Mouse (Mus musculus): ENCODE measurements around the gene Mtfr1l. TPM values are rescaled to one million over a fixed set of nuclear protein-coding genes. Genes with fewer than 3 reads are reported as not detected.
A peak's percentile ranks its signal among the peaks of the same experiment; 100 is the strongest.

Mtfr1l gene
- polyA plus RNA-seq (2015; fragmentation: Nextera tagmentation; extraction: Ambion mirVana), result 53.7 and 59.2 TPM in 2 replicates

DNA sequence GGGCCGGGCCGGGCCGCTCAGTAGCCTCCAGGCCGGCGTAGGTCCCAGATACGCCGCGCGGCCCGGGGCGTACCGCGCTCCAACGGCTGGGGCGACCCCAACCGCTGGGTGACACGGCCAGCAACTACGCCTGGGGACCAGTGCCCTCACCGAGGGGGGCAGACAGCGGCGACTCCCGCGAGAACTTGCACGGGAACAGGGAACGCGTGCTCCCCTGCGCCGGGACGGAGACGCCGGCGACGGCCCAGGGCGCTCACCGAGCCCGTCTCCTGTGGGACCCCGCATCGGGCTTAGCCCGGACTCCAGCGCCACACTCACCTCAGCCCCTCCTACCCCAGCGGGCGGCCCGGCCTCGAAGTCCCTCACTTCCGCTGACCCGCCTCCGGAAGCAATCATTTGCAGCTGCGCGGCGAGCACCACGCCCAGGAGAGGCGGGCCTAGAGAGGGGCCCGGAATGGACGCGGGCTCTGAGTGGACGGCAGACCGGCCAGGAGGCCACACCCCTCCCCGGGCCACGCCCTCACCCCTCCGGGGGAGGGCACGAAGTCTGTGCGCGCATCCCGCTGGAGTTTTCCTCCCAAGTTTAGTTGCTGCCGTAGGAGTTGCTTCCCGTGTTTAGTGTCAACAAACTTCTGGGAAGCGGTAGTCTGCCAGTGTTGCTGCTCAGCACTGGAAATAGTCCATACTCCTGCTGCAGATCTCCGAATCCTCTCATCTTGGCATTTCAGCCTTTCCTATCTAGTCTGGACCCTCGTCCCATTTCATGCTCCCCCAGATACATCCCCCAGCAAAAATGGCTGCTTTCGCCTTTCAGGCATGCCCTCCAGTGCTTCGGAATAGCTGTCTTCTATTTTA is at the start of gene Mtfr1l:
Gene Mtfr1l (minus strand): TSS at position 456 of the 855 bp plus-strand sequence.
- peak within 1 kb of the TSS; percentile 100 for H3K4me2 ChIP-seq
- WGBS (ENCODE audit: insufficient replicate concordance), result under 1% methylated on average over 71 of the region's 71 CpGs
- peak within 1 kb of the TSS; percentile 94 for H3K9ac ChIP-seq
- ATAC-seq (ENCODE audit: low read depth), result peak; percentile 96
- peaks cover 20% of the 10 kb centered on the region for H3K36me3 ChIP-seq
- peaks cover 37% of the 10 kb centered on the region for H3K4me1 ChIP-seq (replicated peaks)
- peak; percentile 98 for DNase-seq
- peak within 1 kb of the TSS; percentile 98 for H3K4me3 ChIP-seq (replicated peaks)
- H3K9me3 ChIP-seq (replicated peaks), result no peaks in the 10 kb centered on the region
- H3K27me3 ChIP-seq, result no peaks in the 10 kb centered on the region
- peak within 1 kb of the TSS; percentile 89 for H3K27ac ChIP-seq

DNA sequence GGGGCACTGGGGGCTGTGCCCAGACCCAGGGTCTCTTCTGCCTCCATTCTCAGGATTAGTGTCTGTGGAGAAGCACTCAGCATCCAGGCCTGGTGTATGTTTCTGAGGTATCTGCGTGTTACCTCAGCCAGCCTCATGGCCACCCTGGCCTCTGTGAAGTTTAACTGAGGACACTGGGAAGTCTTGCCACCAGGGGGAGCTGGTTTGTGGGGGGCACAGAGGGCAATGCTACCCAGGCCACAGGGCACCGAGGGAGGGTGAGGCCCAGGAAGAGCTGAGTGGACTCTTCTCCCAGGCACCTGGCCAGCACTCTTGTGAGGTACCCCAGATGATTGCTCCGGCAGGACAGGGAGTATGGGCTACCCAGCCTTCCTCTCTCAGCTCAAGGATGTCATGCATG is 48.3 kb upstream of the Mtfr1l start:
- H3K4me3 ChIP-seq (replicated peaks), result no peak overlapping the region
- H3K36me3 ChIP-seq, result peaks cover 2% of the 10 kb centered on the region; the same call in 1 of the 2 replicates
- no peak overlapping the region for H3K27ac ChIP-seq
- no peaks in the 10 kb centered on the region for H3K9me3 ChIP-seq (replicated peaks)
- H3K27me3 ChIP-seq, result no peaks in the 10 kb centered on the region
- H3K4me1 ChIP-seq (replicated peaks), result peaks cover 30% of the 10 kb centered on the region
- H3K4me2 ChIP-seq, result no peak overlapping the region
- H3K9ac ChIP-seq, result no peak overlapping the region
- WGBS (ENCODE audit: insufficient replicate concordance), result 45% methylated on average over 3 of the region's 3 CpGs
- DNase-seq (no peak), ATAC-seq (ENCODE audit: low read depth) (no peak)

DNA sequence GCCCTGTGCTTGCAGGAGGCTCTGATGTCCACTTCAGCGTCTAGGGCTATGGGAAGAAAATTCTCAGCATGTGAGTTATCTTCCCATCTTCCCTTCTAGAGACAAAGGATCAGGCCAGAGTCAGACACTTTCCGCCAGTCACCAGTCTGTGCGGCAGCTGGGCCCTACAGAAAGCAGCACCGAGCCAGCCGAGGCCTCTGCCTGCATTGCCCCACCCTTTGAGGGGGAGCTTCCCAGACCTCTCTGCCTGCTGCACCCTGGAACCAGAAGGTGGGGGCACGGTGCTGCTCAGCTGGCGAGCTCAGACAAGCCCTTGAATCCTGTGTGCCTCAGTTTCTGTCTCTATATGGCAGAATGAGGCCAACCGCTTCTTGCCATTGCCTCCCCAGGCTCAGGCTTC is 46.2 kb upstream of the Mtfr1l start:
- WGBS (ENCODE audit: insufficient replicate concordance), result 57% methylated on average over 8 of the region's 8 CpGs
- no peaks in the 10 kb centered on the region for H3K9me3 ChIP-seq (replicated peaks)
- H3K4me2 ChIP-seq, result no peak overlapping the region
- H3K9ac ChIP-seq, result no peak overlapping the region
- no peak overlapping the region for H3K27ac ChIP-seq
- peaks cover 15% of the 10 kb centered on the region for H3K4me1 ChIP-seq (replicated peaks)
- no peak for ATAC-seq (ENCODE audit: low read depth)
- DNase-seq, result no peak
- no peak overlapping the region for H3K4me3 ChIP-seq (replicated peaks)
- no peaks in the 10 kb centered on the region for H3K36me3 ChIP-seq
- H3K27me3 ChIP-seq, result no peaks in the 10 kb centered on the region

DNA sequence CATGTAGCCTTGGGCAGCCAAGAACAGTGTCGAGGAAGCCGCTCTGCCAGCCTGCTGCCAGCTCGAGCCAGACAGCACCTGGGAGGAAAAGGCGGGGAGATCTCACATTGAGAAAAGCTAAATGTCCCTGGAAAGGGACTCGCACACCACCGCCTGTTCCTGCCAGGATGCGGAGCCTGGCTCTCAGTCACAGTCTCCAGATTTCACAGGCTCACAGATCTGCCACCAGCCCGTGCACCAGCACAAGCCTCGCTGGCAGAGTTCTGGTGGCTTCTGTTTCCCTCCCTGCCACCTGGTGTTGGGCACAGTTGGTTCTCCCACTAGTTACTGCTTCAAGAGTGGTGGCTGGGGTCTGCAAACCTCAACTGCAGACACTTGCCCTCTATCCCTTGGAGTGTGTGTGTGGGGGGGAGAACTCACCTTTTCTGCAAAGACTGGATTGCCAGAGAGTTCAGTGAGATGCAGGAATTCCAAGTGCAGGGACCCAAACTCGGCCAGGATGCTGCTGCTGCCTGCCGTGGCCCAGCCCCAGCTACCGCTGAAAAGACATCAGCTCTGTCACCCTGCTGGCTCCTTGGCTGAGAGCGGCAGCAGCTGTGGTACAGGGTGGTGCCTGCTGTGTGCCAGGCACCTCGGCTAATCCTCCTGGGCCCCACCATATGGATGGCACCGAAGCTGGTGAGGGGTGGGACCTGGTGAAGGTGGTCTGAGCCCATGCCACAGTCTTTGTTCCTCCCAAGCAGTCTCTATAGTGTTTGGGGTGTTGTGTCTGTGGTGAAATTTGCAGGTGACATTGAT is 45.4 kb upstream of the Mtfr1l start:
- Histone ChIP-seq H3K36me3 (no peaks in the 10 kb centered on the region), H3K27me3 (no peaks in the 10 kb centered on the region), H3K9ac (no peak overlapping the region), H3K4me2 (no peak overlapping the region), H3K27ac (no peak overlapping the region), H3K9me3 (replicated peaks) (no peaks in the 10 kb centered on the region), H3K4me1 (replicated peaks) (peaks cover 15% of the 10 kb centered on the region), H3K4me3 (replicated peaks) (no peak overlapping the region)
- DNase-seq (no peak), ATAC-seq (ENCODE audit: low read depth) (no peak)
- 69% methylated on average over 15 of the region's 15 CpGs for WGBS (ENCODE audit: insufficient replicate concordance)

DNA sequence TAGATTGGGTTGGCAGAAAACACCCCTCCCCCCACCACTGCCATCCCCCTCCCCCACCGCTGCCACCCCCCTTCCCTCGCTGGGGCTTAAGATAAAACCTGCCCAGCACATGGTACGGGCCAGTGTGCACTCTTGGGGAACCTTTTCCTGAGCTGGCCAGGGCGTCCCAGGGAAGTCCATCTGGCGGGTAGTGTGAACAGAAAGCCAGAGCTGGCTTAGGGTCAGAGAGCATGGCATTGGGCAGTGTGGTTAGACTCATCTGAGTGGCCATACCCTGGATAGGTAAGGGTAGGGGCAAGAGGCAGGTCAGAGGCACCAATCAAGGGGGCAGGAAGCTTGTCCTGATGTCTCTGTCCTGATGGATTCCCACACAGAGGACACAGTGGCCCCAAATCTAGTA is 44.4 kb upstream of the Mtfr1l start:
- WGBS (ENCODE audit: insufficient replicate concordance), result 13% methylated on average over 5 of the region's 5 CpGs
- H3K4me3 ChIP-seq (replicated peaks), result no peak overlapping the region

DNA sequence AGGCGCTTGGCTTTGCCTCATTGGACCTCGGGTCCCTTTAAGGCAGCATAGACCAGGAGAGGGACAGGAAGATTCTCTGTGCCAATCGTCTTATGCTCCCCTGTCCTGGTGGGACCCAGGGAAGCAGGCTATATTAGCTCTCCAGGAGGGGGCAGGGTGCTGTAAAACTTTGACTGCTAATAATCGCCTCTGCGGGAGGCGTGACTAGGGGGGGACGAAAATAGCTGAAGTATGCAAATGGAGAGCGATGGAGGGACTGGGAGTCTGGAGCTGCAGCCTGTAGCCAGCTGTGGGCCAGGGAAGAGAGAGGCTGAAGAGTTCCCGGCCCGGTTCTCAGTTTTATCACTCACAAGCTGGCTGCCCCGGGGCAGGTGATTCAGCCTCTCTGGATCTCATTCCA is 44.0 kb upstream of the Mtfr1l start:
- peaks cover 15% of the 10 kb centered on the region for H3K4me1 ChIP-seq (replicated peaks)
- DNase-seq, result no peak
- peaks cover 6% of the 10 kb centered on the region; the same call in 1 of the 2 replicates for H3K36me3 ChIP-seq
- peak overlapping the region; percentile 12; the same call in 1 of the 2 replicates for H3K4me2 ChIP-seq
- H3K4me3 ChIP-seq (replicated peaks), result no peak overlapping the region
- no peaks in the 10 kb centered on the region for H3K27me3 ChIP-seq
- no peak for ATAC-seq (ENCODE audit: low read depth)
- 18% methylated on average over 11 of the region's 11 CpGs for WGBS (ENCODE audit: insufficient replicate concordance)
- H3K9me3 ChIP-seq (replicated peaks), result no peaks in the 10 kb centered on the region
- no peak overlapping the region for H3K9ac ChIP-seq
- H3K27ac ChIP-seq, result no peak overlapping the region

More for the DNA sequence above, 44.4 kb upstream of the Mtfr1l start:
- Histone ChIP-seq H3K27ac (no peak overlapping the region), H3K4me2 (peak overlapping the region; percentile 12; the same call in 1 of the 2 replicates), H3K36me3 (peaks cover 6% of the 10 kb centered on the region; the same call in 1 of the 2 replicates), H3K9me3 (replicated peaks) (no peaks in the 10 kb centered on the region), H3K4me1 (replicated peaks) (peaks cover 15% of the 10 kb centered on the region), H3K27me3 (no peaks in the 10 kb centered on the region), H3K9ac (no peak overlapping the region)
- DNase-seq (no peak), ATAC-seq (ENCODE audit: low read depth) (no peak)

- ATAC-seq (ENCODE audit: low read depth), result no peak
- H3K9me3 ChIP-seq (replicated peaks), result no peaks in the 10 kb centered on the region
- H3K9ac ChIP-seq, result no peak overlapping the region
- DNase-seq, result no peak
- H3K27me3 ChIP-seq, result no peaks in the 10 kb centered on the region
- no peak overlapping the region for H3K4me3 ChIP-seq (replicated peaks)
- H3K36me3 ChIP-seq, result peaks cover 6% of the 10 kb centered on the region; the same call in 1 of the 2 replicates
- no peak overlapping the region for H3K4me2 ChIP-seq
- peaks cover 15% of the 10 kb centered on the region for H3K4me1 ChIP-seq (replicated peaks)
- H3K27ac ChIP-seq, result no peak overlapping the region
- WGBS (ENCODE audit: insufficient replicate concordance), result 53% methylated on average over 5 of the region's 5 CpGs
Observed at GRCm38 (mm10) chr4:134578407-134578806, 43.2 kb upstream of the Mtfr1l start.

DNA sequence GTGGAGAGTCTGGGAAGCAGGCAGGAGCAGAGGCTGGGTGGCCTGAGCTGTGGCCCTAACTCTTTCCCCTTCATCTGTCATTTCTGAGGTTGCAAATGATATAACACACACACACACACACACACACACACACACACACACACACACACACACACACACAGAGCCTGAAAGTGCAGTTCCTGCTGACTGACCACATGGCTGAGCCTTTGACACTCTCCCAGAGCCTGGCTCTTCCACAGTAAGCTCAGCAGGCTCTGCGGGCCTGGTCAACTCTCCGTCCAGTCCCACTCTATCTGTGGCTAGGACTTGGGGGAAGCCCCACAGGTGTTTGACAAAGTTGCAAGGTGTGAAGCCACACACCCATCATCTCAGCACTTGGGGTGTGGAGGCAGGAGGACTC is 42.1 kb upstream of the Mtfr1l start:
- Histone ChIP-seq H3K9ac (no peak overlapping the region), H3K27ac (no peak overlapping the region), H3K36me3 (peaks cover 6% of the 10 kb centered on the region; the same call in 1 of the 2 replicates), H3K4me2 (no peak overlapping the region), H3K4me3 (replicated peaks) (no peak overlapping the region), H3K9me3 (replicated peaks) (no peaks in the 10 kb centered on the region), H3K27me3 (no peaks in the 10 kb centered on the region), H3K4me1 (replicated peaks) (peaks cover 15% of the 10 kb centered on the region)
- WGBS (ENCODE audit: insufficient replicate concordance), result 69% methylated on average over 2 of the region's 2 CpGs
- ATAC-seq (ENCODE audit: low read depth) (no peak), DNase-seq (no peak)

DNA sequence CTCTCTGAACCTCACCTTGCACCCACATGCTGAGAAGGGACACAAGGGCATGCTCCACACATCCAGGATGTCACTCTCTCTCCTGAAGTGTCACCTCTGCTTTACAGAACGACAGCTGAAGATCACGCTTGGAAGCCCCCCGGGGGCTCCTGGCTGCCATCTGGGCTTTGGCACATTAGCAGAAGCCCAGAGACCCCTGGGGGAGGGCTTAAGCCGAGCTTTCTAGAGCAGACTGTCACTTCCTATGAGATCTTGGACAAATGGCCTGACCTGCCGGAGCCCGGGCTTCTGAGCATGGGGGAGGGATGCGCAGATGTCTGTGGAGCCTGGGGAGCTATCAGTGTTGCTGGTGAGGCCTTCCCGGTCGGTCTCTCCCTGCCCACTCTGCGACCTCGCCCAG is 40.3 kb upstream of the Mtfr1l start:
- Histone ChIP-seq H3K27ac (no peak overlapping the region), H3K4me2 (no peak overlapping the region), H3K9me3 (replicated peaks) (no peaks in the 10 kb centered on the region), H3K4me1 (replicated peaks) (peaks cover 15% of the 10 kb centered on the region), H3K27me3 (no peaks in the 10 kb centered on the region), H3K9ac (no peak overlapping the region), H3K36me3 (peaks cover 6% of the 10 kb centered on the region; the same call in 1 of the 2 replicates), H3K4me3 (replicated peaks) (no peak overlapping the region)
- ATAC-seq (ENCODE audit: low read depth), result no peak
- DNase-seq, result no peak
- 63% methylated on average over 11 of the region's 11 CpGs for WGBS (ENCODE audit: insufficient replicate concordance)

- Histone ChIP-seq H3K9me3 (replicated peaks) (no peaks in the 10 kb centered on the region), H3K36me3 (peaks cover 6% of the 10 kb centered on the region; the same call in 1 of the 2 replicates), H3K27ac (no peak overlapping the region), H3K4me2 (no peak overlapping the region), H3K4me1 (replicated peaks) (no peaks in the 10 kb centered on the region), H3K27me3 (no peaks in the 10 kb centered on the region), H3K4me3 (replicated peaks) (no peak overlapping the region), H3K9ac (no peak overlapping the region)
- ATAC-seq (ENCODE audit: low read depth), result no peak
- whole genome bisulfite sequencing (ENCODE audit: insufficient replicate concordance), result 75% methylated on average over 24 of the region's 24 CpGs
- no peak for DNase-seq
Observed at GRCm38 (mm10) chr4:134572449-134573300, 37.5 kb upstream of the Mtfr1l start.

Data from liver, embryonic 13.5 days (tissue).